ENCODE assay signal across 8 mouse cellular contexts in the genomic region with DNA sequence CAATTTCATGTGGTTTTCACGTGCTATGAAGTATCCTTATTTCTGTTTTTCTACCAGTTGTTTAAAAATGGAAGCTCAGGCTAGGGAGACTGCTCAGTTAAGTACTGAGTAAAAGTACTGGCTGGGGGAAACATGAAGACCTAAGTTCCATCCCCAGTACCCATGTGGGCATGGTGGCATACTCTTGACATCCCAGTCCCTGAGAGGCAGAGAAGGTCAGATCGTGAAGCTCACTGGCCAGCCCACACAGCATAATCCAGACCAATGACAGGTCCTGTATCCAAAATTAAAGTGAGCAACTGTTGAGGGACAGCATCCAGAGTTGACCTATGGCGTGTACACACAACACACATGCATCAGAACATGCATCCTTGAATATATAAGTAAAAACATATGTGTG. TPM values are rescaled to one million over a fixed set of nuclear protein-coding genes. Genes with fewer than 3 reads are reported as not detected.
DNase-seq lines count a peak whose midpoint lies in the region; ATAC-seq and TF ChIP-seq lines count a peak whose summit lies in the region.

No protein-coding gene starts in this region.

- H3K27ac ChIP-seq in intestine, embryonic 16.5 days (ENCODE audit: low read length), result no peak overlapping the region
- H3K27ac ChIP-seq in intestine, embryonic 15.5 days, result no peak overlapping the region
- H3K27ac ChIP-seq in bone marrow macrophage, adult 2 months (ENCODE audit: insufficient read depth, low read depth, low read length), result no peak overlapping the region
- H3K27ac ChIP-seq in liver, postnatal 0 days (ENCODE audit: low read depth), result peak overlapping the region; percentile 96

- no peak for TF ChIP-seq EP300 in liver, postnatal 0 days (IDR thresholded peaks at IDR 0.05; ENCODE audit: low read depth)

- H3K4me2 ChIP-seq in intestine, embryonic 16.5 days (ENCODE audit: low read depth, low read length), result no peak overlapping the region; the same call in 1 of the 2 replicates
- no peak overlapping the region for H3K4me2 ChIP-seq in intestine, embryonic 15.5 days (replicated peaks)
- peak overlapping the region; percentile 98 for H3K4me2 ChIP-seq in liver, postnatal 0 days (ENCODE audit: low read depth, low read length)

- H3K9ac ChIP-seq in intestine, embryonic 16.5 days (ENCODE audit: low read depth, low read length), result 0 out of 2 replicates have a peak overlapping the region, but pooled peaks have one; percentile 8
- H3K9ac ChIP-seq in intestine, embryonic 15.5 days, result no peak overlapping the region
- H3K9ac ChIP-seq in liver, postnatal 0 days (replicated peaks), result peak overlapping the region; percentile 77; the same call in 1 of the 2 replicates

- peak; percentile 2 for DNase-seq in embryo, embryonic 10.5 days (ENCODE audit: low spot score)
- DNase-seq in embryo, embryonic 9.5 days (ENCODE audit: extremely low spot score), result no peak
- DNase-seq in liver, postnatal 0 days, result no peak
- DNase-seq in adrenal gland, postnatal 14 days, result no peak
- no peak for DNase-seq in thymus, postnatal 10 days (ENCODE audit: low spot score in 2 of 2)

- peaks cover 36% of the 10 kb centered on the region for H3K4me1 ChIP-seq in intestine, embryonic 16.5 days (ENCODE audit: control insufficient read depth, insufficient read depth, low read length)
- H3K4me1 ChIP-seq in intestine, embryonic 15.5 days (replicated peaks), result peaks cover 15% of the 10 kb centered on the region
- H3K4me1 ChIP-seq in bone marrow macrophage, adult 2 months (ENCODE audit: control insufficient read depth, insufficient read depth, low read length), result peaks cover 26% of the 10 kb centered on the region
- H3K4me1 ChIP-seq in liver, postnatal 0 days (ENCODE audit: insufficient read depth), result peaks cover 46% of the 10 kb centered on the region

- H3K4me3 ChIP-seq in intestine, embryonic 16.5 days (ENCODE audit: low read length), result no peak overlapping the region
- H3K4me3 ChIP-seq in intestine, embryonic 15.5 days (replicated peaks), result no peak overlapping the region
- H3K4me3 ChIP-seq in bone marrow macrophage, adult 2 months (ENCODE audit: insufficient read depth, low read length), result peak overlapping the region; percentile 38
- H3K4me3 ChIP-seq in liver, postnatal 0 days (ENCODE audit: low read depth, low read length), result peak overlapping the region; percentile 71

- no peak for TF ChIP-seq POLR2A in bone marrow macrophage, adult 2 months (IDR thresholded peaks at IDR 0.05; ENCODE audit: borderline replicate concordance, low read depth, low read length)

- no peaks in the 10 kb centered on the region for H3K27me3 ChIP-seq in intestine, embryonic 16.5 days (replicated peaks; ENCODE audit: control insufficient read depth, insufficient read depth, low read length)
- H3K27me3 ChIP-seq in intestine, embryonic 15.5 days (replicated peaks), result no peaks in the 10 kb centered on the region
- no peaks in the 10 kb centered on the region for H3K27me3 ChIP-seq in liver, postnatal 0 days (ENCODE audit: insufficient read depth, low read length)

- 0 out of 2 replicates have a peak, but pooled peaks cover 4% of the 10 kb centered on the region for H3K36me3 ChIP-seq in intestine, embryonic 16.5 days (ENCODE audit: control insufficient read depth, insufficient read depth, low read length)
- H3K36me3 ChIP-seq in intestine, embryonic 15.5 days, result peaks cover 5% of the 10 kb centered on the region; the same call in 1 of the 2 replicates
- H3K36me3 ChIP-seq in liver, postnatal 0 days (replicated peaks; ENCODE audit: insufficient read depth, low read length), result peaks cover 3% of the 10 kb centered on the region; the same call in 1 of the 2 replicates

- ATAC-seq in intestine, embryonic 16.5 days, result no peak
- no peak for ATAC-seq in intestine, embryonic 15.5 days
- no peak for ATAC-seq in liver, postnatal 0 days

- WGBS in intestine, embryonic 16.5 days, result 66% methylated on average over 3 of the region's 3 CpGs
- 76% methylated on average over 3 of the region's 3 CpGs for WGBS in intestine, embryonic 15.5 days
- 68% methylated on average over 3 of the region's 3 CpGs for WGBS in liver, postnatal 0 days (ENCODE audit: insufficient replicate concordance)

- no peak for TF ChIP-seq CTCF in bone marrow macrophage, adult 2 months (IDR thresholded peaks at IDR 0.05; ENCODE audit: low read depth, low read length)
- TF ChIP-seq CTCF in liver, postnatal 0 days (IDR thresholded peaks at IDR 0.05; ENCODE audit: low read depth), result no peak

- H3K9me3 ChIP-seq in intestine, embryonic 16.5 days (ENCODE audit: control insufficient read depth, low read length), result no peaks in the 10 kb centered on the region
- H3K9me3 ChIP-seq in intestine, embryonic 15.5 days, result no peaks in the 10 kb centered on the region
- no peaks in the 10 kb centered on the region for H3K9me3 ChIP-seq in liver, postnatal 0 days (ENCODE audit: low read length)

RNA-seq across cellular contexts. Expression of gene Mthfd1l, which starts 1.5 kb away (rescaled TPM):
- 17.6 and 18.4 TPM in 2 replicates for polyA plus RNA-seq in intestine, embryonic 16.5 days (2015; fragmentation: Nextera tagmentation; extraction: Ambion mirVana)
- polyA plus RNA-seq in intestine, embryonic 15.5 days (2015; fragmentation: Nextera tagmentation; extraction: Ambion mirVana), result 20.2 and 21.7 TPM in 2 replicates
- 4.5 and 5.6 TPM in 2 replicates for polyA plus RNA-seq in bone marrow macrophage, adult 2 months (2012; ENCODE audit: insufficient read depth, insufficient read length, missing spikeins)
- 7.2 and 8.4 TPM in 2 replicates for polyA plus RNA-seq in liver, postnatal 0 days (2015; fragmentation: Nextera tagmentation; extraction: Ambion mirVana)
- 7.8 and 11.8 TPM in 2 replicates for total RNA-seq in adrenal gland, postnatal 14 days (2021)

Comparison
In these comparisons a context has a peak if more than half of its experiments do, and no peak if none do; other contexts are left out.
1. H3K4me3 ChIP-seq: peak in bone marrow macrophage, adult 2 months (single experiment) and liver, postnatal 0 days (single experiment); none in intestine, embryonic 16.5 days (single experiment) and intestine, embryonic 15.5 days (single experiment).